Mouse (Mus musculus): Measurements from ENCODE around the gene Antxr1. TPM values are rescaled to one million over a fixed set of nuclear protein-coding genes. Genes with fewer than 3 reads are reported as not detected.

The Antxr1 gene
- polyA plus RNA-seq, 1 experiment from 2014 or later = 15.5 TPM

GRCm38 (mm10) chr6:87233111-87233510, 102.5 kb downstream of the Antxr1 start:
- Histone ChIP-seq H3K4me1 (ENCODE audit: insufficient read depth) (0 out of 2 replicates have a peak, but pooled peaks cover under 1% of the 10 kb centered on the region), H3K27me3 (ENCODE audit: insufficient read depth, low read length) (no peaks in the 10 kb centered on the region), H3K36me3 (ENCODE audit: insufficient read depth) (peaks cover 28% of the 10 kb centered on the region), H3K4me3 (ENCODE audit: low read depth, low read length) (no peak overlapping the region), H3K27ac (ENCODE audit: low read depth) (no peak overlapping the region), H3K9me3 (ENCODE audit: low read depth, low read length) (peaks cover 7% of the 10 kb centered on the region; the same call in 1 of the 2 replicates), H3K9ac (no peak overlapping the region), H3K4me2 (no peak overlapping the region)
- ATAC-seq (ENCODE audit: insufficient read depth) = no peak
- no peak for TF ChIP-seq CTCF (IDR thresholded peaks at IDR 0.05; ENCODE audit: low read depth)
- DNase-seq = no peak
- WGBS = 71% methylated on average over 4 of the region's 4 CpGs

- ATAC-seq (ENCODE audit: insufficient read depth) (no peak), DNase-seq (no peak)
- Histone ChIP-seq H3K9ac (no peak overlapping the region), H3K9me3 (ENCODE audit: low read depth, low read length) (peaks cover 7% of the 10 kb centered on the region; the same call in 1 of the 2 replicates), H3K4me1 (ENCODE audit: insufficient read depth) (no peaks in the 10 kb centered on the region), H3K4me2 (no peak overlapping the region), H3K4me3 (ENCODE audit: low read depth, low read length) (no peak overlapping the region), H3K27ac (ENCODE audit: low read depth) (no peak overlapping the region), H3K27me3 (ENCODE audit: insufficient read depth, low read length) (no peaks in the 10 kb centered on the region), H3K36me3 (ENCODE audit: insufficient read depth) (peaks cover 24% of the 10 kb centered on the region)
- 86% methylated on average over 2 of the region's 2 CpGs for WGBS
- TF ChIP-seq CTCF (IDR thresholded peaks at IDR 0.05; ENCODE audit: low read depth) = no peak
These were observed 105.6 kb downstream of the Antxr1 start for GRCm38 (mm10) chr6:87230041-87230440.

GRCm38 (mm10) chr6:87227940-87228339, 107.7 kb downstream of the Antxr1 start:
- 57% methylated on average over 10 of the region's 10 CpGs for WGBS
- Histone ChIP-seq H3K27me3 (ENCODE audit: insufficient read depth, low read length) (no peaks in the 10 kb centered on the region), H3K4me2 (no peak overlapping the region), H3K9me3 (ENCODE audit: low read depth, low read length) (peaks cover 7% of the 10 kb centered on the region; the same call in 1 of the 2 replicates), H3K27ac (ENCODE audit: low read depth) (no peak overlapping the region), H3K4me1 (ENCODE audit: insufficient read depth) (peaks cover 8% of the 10 kb centered on the region; the same call in 1 of the 2 replicates), H3K4me3 (ENCODE audit: low read depth, low read length) (no peak overlapping the region), H3K36me3 (ENCODE audit: insufficient read depth) (peaks cover 15% of the 10 kb centered on the region), H3K9ac (no peak overlapping the region)
- ATAC-seq (ENCODE audit: insufficient read depth) = peak; percentile 40; the same call in 1 of the 2 replicates
- no peak for TF ChIP-seq CTCF (IDR thresholded peaks at IDR 0.05; ENCODE audit: low read depth)
- peak; percentile 15 for DNase-seq

GRCm38 (mm10) chr6:87226315-87226714, 109.3 kb downstream of the Antxr1 start:
- Histone ChIP-seq H3K9ac (no peak overlapping the region), H3K4me3 (ENCODE audit: low read depth, low read length) (no peak overlapping the region), H3K9me3 (ENCODE audit: low read depth, low read length) (peaks cover 7% of the 10 kb centered on the region; the same call in 1 of the 2 replicates), H3K36me3 (ENCODE audit: insufficient read depth) (0 out of 2 replicates have a peak, but pooled peaks cover 8% of the 10 kb centered on the region), H3K4me1 (ENCODE audit: insufficient read depth) (peaks cover 10% of the 10 kb centered on the region; the same call in 1 of the 2 replicates), H3K27me3 (ENCODE audit: insufficient read depth, low read length) (no peaks in the 10 kb centered on the region), H3K4me2 (no peak overlapping the region), H3K27ac (ENCODE audit: low read depth) (no peak overlapping the region)
- ATAC-seq (ENCODE audit: insufficient read depth) (no peak), DNase-seq (no peak)
- whole genome bisulfite sequencing = 72% methylated on average over 4 of the region's 4 CpGs
- no peak for TF ChIP-seq CTCF (IDR thresholded peaks at IDR 0.05; ENCODE audit: low read depth)

- no peak overlapping the region for H3K9ac ChIP-seq
- WGBS = 89% methylated on average over 1 of the region's 1 CpGs
- H3K36me3 ChIP-seq (ENCODE audit: insufficient read depth) = 0 out of 2 replicates have a peak, but pooled peaks cover 10% of the 10 kb centered on the region
- H3K9me3 ChIP-seq (ENCODE audit: low read depth, low read length) = peaks cover 5% of the 10 kb centered on the region; the same call in 1 of the 2 replicates
- H3K4me3 ChIP-seq (ENCODE audit: low read depth, low read length) = no peak overlapping the region
- TF ChIP-seq CTCF (IDR thresholded peaks at IDR 0.05; ENCODE audit: low read depth) = no peak
- H3K4me1 ChIP-seq (ENCODE audit: insufficient read depth) = peaks cover 10% of the 10 kb centered on the region; the same call in 1 of the 2 replicates
- no peak overlapping the region for H3K4me2 ChIP-seq
- DNase-seq (no peak), ATAC-seq (ENCODE audit: insufficient read depth) (no peak)
- no peaks in the 10 kb centered on the region for H3K27me3 ChIP-seq (ENCODE audit: insufficient read depth, low read length)
- H3K27ac ChIP-seq (ENCODE audit: low read depth) = no peak overlapping the region
These were observed 110.3 kb downstream of the Antxr1 start for GRCm38 (mm10) chr6:87225286-87225685.

- H3K9ac ChIP-seq = no peak overlapping the region
- no peak overlapping the region for H3K4me2 ChIP-seq
- WGBS = 19% methylated on average over 10 of the region's 10 CpGs
- H3K27ac ChIP-seq (ENCODE audit: low read depth) = peak overlapping the region; percentile 55; the same call in 1 of the 2 replicates
- peaks cover 10% of the 10 kb centered on the region; the same call in 1 of the 2 replicates for H3K4me1 ChIP-seq (ENCODE audit: insufficient read depth)
- H3K36me3 ChIP-seq (ENCODE audit: insufficient read depth) = 0 out of 2 replicates have a peak, but pooled peaks cover 3% of the 10 kb centered on the region
- peak; percentile 89 for DNase-seq
- H3K4me3 ChIP-seq (ENCODE audit: low read depth, low read length) = no peak overlapping the region
- no peak for TF ChIP-seq CTCF (IDR thresholded peaks at IDR 0.05; ENCODE audit: low read depth)
- no peaks in the 10 kb centered on the region for H3K27me3 ChIP-seq (ENCODE audit: insufficient read depth, low read length)
- peak; percentile 82 for ATAC-seq (ENCODE audit: insufficient read depth)
- no peaks in the 10 kb centered on the region for H3K9me3 ChIP-seq (ENCODE audit: low read depth, low read length)
These were observed 112.6 kb downstream of the Antxr1 start for GRCm38 (mm10) chr6:87222854-87223631.
